Mouse (Mus musculus) right cerebral cortex, adult 18-20 months (tissue): ENCODE results near the gene Tmem130.
"Not testable (repeated sequence)": the region's sequence is repeated elsewhere in the genome, so short reads cannot be mapped to it uniquely, and the experiment has no call there.

Experiments used
- DNase-seq: peaks from one replicate; pipeline ENCODE4 v3.0.0; 2022; ENCODE audit warnings: mixed read lengths

Tmem130 gene

DNA sequence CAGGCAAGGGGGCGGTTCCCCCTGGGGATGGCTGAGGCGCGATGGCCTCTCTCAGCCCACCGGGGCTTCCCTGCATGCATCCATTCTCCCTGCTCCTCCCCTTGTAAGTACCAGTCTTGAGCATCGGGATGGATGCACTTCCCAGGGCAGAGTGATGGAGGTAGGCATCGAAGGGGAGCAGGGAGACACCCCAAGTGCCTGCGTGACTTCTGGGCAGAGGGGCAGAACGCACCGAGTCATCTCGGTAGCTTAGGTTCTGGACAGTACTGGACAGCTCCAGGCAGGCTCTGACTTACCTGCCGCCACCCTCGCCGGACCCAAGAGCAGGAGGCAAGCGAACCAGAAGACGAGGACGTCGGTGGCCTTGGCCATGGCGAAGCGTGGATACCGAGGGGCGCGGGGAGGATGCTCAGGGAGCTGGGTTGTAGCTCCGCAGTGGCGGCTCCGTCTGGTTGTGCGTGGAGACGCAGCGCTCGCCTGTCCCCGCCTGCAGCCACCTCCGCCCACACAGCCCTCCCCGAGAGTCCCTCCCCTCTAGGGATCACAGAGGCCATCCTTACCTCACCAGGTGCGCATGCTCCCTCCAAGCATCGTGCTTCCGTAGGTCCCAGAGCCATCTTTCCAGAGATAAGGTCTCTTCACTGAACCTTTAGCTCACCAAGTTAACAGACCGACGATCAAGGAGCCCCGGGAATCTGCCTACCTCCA lies at the start of gene Tmem130:
TSS of gene Tmem130 (minus strand) at position 658 of the 708 bp plus-strand sequence.
- DNase-seq = peak; percentile 91

DNA sequence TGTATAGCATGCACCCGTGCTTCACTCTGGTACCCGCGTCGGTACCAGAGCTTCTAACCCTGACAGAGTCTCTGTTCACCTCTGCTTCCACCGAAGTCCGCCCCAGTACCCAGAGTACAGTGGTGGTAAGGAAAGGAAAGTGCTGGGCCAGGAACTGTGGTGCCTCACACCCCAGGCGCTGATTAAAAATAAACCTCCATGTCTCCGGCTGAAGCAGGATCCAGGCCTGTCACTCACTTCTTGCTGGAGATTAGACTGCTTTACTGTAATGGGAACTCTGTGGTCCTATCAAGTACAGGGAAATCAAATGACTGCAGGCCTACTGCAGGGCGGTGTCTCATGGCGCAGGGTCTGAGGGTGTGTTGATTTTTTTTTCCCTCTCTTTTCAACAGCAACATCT lies 45.3 kb upstream of the Tmem130 start:
- DNase-seq = no peak

DNA sequence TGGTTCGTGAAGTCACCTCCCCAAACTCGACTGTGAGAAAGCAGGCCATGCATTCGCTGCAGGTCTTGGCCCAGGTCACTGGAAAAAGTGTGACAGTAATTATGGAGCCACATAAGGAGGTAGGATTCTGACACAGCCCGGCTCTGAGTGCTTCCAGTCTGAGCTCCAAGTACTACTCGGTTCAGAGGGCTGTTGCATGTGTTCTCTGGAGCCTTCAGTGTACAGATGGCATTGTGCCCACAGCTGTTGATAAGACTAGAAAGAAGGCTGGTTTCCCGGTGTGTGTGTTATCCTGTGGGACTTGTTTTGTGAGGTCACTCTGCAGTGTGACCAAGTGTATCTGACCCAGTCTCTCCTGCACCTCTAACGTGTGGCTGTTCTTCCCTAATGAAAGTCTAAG lies 42.6 kb upstream of the Tmem130 start:
- no peak for DNase-seq

DNA sequence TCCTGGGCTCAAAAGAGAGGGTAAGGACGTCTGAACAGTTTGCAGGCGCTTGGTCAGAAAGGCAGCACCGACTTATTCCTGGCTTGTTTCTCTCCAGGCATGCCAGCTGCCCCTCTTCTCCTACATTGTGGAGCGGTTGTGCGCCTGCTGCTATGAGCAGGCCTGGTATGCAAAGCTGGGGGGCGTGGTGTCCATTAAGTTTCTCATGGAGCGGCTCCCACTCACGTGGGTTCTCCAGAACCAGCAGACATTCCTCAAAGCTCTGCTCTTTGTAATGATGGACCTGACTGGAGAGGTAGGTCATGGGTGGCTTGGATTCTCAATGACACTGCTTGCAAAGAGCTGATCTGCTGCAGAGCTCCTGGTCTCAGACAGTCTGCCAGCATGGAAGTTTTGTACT lies 41.4 kb upstream of the Tmem130 start:
- no peak for DNase-seq

DNA sequence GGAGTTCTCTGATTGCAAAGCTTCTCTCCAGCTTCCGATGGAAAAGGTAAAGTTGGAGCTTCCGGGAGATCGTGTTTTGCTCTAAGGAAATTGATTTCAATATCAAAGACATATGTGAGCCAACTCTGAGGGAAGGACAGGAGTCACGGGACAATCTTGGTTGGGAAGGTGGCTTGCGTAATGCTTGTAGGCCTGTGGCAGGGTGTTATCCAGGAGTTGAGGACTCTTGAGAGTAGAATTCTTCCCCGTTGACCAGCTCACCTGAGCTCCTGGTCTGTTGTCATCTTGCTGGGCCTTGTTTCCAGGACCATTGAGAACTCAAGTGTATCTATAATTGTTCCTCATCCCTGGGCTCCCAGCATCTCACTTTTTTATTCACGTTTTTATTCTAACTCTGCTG lies 35.5 kb upstream of the Tmem130 start:
- no peak for DNase-seq

DNA sequence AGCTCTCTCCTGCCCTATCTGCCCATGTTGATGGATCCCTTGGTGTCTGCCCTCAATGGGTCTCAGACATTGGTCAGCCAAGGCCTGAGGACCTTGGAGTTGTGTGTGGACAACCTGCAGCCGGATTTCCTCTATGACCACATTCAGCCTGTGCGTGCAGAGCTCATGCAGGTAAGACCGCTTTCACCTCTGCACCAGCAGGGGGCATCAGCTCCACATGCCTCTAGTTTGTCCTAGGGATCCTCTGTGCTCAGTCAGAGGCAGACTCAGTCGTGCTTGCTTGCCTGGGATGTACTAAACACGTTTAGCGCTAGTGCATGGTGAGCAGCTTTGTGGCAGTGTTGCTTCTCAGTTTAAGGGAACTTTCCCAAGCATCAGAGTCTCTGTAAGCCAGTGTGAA lies 33.1 kb upstream of the Tmem130 start:
- DNase-seq = peak; percentile 53

DNA sequence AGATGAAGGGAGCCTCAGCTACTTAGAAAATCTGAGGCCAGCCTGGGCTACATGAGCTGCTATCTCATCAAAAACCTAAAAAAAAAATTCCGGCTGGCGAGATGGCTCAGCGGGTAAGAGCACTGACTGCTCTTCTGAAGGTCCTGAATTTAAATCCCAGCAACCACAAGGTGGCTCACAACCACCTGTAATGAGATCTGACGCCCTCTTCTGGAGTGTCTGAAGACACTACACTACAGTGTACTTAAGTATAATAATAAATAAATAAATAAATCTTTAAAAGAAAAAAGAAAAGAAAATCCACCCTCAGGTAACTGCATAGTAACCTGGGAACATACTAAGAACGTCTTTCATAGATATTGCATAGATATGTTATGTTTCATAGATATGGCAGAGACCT lies 31.8 kb upstream of the Tmem130 start:
- no peak for DNase-seq

DNA sequence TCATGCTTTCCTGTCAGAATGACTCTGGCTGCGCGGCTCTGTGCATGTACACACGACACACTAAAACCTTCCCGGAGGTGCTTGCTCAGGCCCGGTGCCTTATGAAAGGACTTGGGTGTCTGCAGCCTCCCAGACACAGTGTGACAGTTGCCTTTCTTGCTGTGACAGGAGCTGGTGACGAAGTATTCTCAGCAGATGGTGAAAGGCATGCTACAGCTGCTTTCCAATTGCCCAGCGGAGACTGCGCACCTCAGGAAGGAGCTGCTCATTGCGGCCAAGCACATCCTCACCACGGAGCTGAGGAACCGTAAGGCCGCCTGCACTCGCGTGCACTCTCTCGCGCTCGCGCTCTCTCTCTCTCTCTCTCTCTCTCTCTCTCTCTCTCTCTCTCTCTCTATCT lies 24.8 kb upstream of the Tmem130 start:
- peak; percentile 42 for DNase-seq

DNA sequence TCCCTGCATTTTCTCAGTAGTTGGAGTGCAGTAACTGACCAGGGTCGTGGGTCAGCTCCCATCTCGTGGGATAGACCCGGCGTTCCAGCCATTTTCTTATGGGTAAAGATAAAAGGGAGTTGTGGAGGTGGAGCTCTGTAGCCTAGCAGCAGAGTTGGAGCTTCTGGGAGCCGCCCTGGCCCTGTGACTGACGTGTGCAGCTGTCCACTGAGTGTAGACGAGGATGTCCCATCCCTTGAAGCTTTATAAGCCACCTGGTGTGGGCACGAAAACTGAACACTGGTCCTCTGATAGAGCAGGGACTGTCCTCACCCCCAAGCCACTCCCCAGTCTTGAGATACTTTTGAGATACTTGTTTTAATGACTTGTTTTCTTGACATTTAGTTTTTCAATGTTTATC lies 19.0 kb upstream of the Tmem130 start:
- no peak for DNase-seq

DNA sequence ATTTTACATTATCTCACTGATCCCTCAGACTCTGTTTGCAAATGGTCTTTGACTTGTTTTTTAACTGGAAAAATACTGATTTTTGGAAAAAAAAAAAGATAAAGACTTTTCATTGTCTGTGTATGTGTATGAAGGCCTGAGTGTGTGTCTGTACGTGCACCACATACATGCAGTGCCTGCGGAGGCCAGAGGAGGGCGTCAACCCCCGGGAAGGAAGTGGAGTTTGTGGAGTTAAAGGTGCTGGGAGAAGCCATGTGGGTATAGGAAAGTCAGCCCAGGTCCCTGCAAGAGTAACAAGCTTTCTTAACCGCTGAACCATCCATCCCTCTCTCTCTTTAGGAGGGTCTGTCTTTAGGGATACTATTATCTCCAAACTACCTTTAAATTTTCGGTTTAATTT lies 11.6 kb upstream of the Tmem130 start:
- DNase-seq = no peak

DNA sequence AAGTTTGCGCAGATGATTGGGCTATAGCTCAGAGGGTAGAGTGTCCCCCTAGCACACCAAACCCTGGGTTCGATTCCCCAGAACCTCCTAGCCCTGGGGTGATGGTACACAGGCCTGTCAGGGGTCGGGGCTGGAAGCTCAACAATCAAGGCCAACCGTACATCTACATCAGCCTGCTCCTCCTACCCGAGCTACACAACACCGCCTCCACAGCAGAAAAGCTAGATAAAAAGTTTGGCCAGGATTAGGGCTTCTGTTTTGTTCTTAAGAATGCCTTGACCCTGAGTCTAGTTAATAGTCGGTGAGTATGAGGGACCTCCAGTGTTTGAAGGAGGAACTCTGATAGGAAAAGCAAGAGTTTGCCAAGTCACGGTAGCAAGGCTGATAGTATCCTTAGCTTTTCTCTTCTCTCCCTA lies 7.5 kb upstream of the Tmem130 start:
- DNase-seq = no peak

DNA sequence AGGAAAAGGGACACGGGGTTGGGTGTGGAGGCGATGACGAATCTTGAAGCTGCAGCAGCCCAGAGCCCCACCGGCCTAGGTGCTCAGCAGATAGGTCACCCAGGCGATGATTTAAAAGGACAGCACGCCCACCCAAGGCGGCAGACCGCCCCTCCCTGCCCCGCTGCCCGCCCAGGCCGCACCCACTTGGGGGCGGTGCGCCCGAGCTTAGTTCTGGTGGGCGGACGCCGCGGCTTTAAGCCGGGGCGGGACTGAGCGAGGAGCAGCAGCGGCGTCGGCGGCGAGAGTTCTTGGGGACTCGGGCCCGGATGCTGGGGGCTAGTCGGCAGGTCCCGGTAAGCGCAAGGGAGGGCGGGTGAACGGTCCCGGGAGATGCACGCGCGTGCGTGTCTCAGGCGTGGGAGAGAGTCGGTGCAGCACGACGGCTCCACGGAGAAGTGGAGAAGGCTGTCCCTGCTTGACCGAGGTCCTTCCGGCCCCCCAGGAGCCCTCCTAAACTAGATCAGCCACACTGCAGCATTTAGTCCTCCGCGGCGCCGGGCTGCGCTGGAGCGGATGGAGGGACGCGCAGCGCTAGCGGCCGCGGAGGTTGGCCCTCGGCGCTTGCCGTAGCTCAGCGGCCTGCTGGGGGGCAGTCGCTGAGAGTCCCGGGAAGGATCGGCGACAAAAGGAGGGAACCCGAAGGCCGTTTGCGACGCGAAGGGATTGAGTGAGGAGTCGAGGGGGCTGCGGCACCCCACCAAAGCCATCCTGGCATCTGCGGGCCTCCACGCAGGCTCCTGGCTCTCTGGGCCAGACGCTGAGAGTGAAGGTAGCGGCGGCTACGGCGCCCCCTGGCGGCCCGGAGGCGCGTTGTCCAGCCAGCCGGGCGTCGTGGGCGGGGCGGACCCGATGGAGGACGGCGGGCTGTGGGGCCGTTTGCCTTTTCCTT lies 6.6 kb upstream of the Tmem130 start:
- peak; percentile 91 for DNase-seq

DNA sequence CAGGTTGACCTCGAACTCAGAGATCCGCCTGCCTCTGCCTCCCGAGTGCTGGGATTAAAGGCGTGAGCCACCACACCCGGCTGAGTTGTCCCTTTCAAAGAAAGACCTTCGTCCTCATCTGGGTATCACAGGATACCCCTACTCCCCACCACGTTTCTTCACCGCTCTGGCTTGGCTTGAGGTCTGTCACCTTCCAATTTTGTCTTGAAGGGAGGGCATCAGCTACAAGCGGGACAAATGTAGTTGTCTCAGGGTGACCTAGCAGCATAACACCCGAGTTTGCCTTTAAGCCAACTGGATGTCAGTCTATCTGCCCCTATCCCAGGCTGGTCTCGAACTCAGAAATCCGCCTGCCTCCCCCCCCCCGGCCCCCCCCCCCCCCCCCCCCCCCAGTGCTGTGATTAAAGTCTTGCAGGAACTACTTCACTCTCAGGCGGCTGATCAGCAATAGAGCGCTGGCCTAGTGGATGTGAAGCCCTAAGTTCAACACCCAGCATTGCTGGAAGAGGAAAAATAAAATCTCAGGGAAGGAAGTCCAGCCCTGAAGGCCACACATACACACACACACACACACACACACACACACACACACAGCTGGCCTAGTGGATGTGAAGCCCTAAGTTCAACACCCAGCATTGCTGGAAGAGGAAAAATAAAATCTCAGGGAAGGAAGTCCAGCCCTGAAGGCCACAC lies 5.6 kb upstream of the Tmem130 start, which contains the start of gene Trrap:
TSS of gene Trrap (plus strand) at position 627 of the 693 bp plus-strand sequence.
- DNase-seq = not testable (repeated sequence)

DNA sequence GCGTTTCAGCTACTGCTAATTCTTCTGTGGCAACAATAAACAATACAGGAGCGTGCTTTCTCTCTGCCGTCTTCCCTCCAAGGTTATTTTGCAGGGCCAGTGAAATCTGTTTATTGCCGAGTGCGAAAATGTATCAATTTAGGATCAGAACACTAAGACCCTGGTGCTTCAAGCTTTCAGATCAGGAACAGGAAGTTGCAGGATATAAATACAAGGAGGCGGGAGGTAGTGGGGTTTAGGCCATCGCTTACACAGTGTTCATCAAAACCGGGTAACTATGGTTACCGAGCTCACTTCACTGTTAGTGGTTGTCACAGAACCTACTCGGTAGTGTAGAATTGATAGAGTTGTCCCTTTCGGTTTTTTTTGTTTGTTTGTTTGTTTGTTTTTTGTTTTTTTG lies 5.0 kb upstream of the Tmem130 start:
- DNase-seq = no peak

DNA sequence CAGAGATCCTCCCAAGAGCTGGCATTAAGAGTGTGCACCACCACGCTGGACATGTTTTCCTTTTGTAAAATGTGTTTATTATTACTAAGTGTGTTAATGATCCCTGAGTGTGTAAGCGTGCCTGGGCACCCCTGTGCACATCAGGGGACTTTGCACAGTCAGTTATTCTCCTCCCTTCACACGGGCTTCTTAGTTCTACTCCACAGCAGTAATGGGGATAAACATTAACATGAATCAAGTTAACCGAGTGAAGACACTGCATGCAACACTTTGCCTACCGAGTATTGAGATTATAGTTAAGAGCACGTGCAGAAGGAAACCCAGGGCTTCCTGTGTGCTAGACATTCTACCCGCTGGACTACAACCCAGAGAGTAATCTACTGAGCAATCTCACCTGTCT lies 4.4 kb upstream of the Tmem130 start:
- no peak for DNase-seq

DNA sequence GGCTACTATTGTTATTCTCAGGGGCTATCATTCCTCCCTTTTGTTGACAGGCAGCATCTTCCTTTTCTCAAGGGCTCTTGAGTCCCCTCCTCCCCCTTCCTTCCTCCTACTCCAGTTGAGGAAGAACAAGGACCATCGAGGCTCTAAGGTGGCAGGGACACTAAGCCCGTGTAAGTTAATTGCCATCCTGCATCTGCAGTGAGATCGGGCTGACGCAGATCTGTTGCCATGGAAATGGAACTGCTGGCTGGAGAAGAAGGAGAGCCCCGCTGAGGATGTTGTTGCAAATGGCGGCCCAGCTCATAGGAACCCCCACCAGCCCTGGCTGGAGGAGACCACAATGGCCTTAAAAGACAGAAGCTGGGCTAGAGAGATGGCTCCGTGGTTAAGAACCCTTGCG lies 3.2 kb downstream of the Tmem130 start:
- DNase-seq = peak; percentile 69

DNA sequence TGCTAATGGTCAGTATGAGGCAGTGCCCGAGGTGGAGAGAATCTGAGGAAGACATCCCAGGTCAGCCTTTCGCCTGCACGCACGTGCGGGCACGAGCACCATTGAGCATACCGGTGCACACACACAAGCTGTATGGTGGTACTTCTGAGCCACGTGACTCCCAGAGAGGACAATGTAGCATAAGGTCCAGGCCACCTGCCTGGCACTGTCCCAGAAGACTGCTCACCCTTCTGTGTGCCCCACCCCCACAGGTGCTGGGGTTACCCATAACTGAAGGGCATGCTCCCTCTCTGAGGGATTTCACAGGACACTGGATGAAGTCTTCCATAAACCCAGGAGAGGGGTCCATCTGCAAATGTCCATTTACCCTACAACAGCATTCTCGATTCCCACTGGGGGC lies 4.2 kb downstream of the Tmem130 start:
- no peak for DNase-seq

DNA sequence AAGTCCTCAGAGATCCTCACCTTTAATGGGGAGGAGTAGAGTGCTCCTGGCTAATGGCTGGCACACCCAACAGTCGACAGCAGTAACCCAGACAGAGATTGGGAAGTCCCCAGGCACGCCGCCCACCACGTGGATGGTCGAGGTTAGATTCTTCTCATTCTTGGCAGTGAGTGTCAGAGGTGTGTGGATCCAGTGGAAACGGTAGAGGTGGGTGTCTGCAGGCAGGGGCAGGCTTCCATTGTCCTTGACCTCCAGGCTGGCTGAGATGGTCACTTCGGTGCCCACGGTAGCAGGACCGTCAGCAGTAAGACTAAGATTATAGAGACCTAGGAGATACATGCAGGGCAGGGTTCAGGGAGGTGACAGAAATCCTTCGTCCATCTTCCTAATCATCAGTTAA lies 6.4 kb downstream of the Tmem130 start:
- DNase-seq = no peak

DNA sequence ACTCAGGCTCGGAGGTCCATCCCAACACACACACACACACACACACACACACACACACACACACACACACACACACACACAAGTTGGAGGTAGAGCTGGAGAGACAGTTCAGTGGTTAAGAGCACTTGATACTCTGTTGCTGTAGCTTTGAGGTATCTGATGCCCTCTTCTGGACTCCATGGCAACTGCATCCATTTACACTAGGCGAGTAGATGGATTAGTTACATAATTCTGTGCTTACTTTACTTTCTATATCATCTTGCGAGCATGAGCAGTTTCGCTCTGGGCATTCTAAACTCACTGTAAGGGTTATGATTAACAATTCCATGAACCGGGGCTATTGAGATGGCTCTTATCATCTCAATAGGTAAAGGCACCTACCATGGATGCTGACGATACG lies 8.6 kb downstream of the Tmem130 start:
- DNase-seq = peak; percentile 83

DNA sequence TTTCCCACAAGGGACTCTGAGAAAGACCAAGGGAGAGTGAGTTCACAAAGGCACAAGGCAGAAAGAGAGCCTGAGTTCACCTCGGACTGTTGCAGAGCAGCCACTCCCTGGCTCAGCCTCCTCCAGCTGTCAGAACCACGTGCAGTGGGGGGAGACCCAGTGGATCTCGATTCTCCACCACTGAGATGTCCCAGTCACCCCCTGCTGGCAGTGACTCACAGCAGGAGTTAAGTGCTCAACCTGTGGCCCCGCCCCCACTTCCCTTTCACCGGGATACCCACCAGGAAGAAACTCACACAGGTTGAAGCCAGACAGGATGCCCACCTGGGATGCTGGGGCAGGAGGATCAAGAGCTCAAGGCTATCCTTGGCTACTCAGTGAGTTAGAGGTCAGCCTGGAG lies 9.2 kb downstream of the Tmem130 start:
- no peak for DNase-seq

DNA sequence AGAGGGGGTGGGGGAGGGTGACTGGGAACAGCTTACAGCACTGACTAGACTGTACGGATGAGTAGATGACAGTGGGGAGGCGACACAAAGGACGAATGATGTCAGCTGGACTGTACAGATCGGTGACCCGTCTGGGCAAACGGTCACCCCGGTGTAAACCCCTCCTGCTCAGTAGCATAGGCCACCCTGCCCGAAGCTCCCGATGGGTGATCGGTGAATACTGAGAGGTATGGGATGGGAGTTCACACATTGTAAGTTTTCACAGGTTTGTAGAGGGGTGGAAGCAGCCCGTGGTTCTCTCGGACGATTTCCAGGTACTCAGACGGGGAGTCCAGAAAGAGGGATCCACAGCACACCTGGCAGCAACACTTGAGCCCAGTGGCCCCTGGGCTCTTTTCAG lies 24.5 kb downstream of the Tmem130 start:
- no peak for DNase-seq

DNA sequence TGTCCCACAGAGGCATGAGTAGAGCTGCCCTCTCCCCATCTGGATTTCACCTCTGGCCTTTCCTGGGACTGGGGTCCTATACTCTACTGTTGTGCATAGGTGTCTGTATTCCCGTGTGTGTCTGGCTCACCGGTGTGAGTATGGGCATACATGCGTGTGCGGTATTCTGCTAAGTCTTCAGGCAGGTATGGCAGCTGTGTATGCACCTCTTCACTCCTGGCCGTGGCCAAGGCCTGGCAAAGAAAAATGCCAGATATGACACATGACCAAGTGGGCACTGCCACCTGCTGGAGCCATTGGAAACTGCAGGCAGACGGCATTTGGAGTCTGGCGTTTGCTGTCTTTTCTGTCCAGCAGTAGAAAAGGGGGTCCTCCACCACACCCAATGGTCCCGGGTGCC lies 26.7 kb downstream of the Tmem130 start:
- DNase-seq = peak; percentile 70

DNA sequence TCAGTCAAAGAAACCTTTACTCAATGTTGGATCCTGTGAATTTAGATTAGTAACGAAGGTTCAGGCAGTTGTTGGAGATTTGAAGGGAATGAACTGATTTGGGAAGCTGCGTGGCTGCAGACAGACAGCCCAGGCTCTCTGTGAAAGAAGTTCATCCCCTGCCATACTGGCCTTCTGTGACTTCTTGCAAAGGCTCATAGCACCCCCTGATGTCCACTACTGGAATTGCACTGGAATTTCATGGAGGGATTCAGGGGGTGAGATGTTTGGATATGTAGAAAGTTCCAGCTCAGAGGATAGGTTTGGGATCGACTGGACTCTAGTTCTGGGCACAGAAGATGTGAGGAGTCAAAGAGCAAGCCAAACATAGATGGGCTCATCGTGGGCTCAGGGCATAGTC lies 27.7 kb downstream of the Tmem130 start:
- peak; percentile 65 for DNase-seq

DNA sequence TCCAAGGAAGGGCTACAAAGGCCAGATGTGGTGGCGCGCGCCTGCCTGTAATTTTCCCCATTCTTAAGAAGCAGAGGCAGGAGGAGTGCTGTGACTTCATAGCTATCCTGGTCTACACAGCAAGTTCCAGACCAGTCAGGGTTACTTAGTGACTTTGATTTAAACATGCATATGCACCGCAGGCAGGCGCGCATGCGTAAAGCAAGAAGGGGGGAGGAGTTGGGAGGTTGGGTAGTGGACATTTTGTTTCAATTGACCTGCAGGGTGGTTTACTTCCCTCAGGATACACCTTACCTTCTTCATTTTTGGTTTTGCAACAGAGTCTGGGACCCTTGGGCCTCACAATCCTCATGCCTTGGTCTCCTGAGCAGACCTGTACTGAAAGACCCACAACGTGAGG lies 32.4 kb downstream of the Tmem130 start:
- no peak for DNase-seq
